Mouse (Mus musculus) liver, embryonic 14.5 days (tissue): ENCODE data around the gene Olfr629.

Experiments
- CTCF ChIP-seq: IDR thresholded peaks from 2 replicates; pipeline ENCODE4 v1.5.1; 2016; ENCODE audit warnings: antibody characterized with exemption, low read depth, control low read depth
- EP300 ChIP-seq: IDR thresholded peaks from 2 replicates; pipeline ENCODE4 v1.6.1; 2016; ENCODE audit warnings: antibody characterized with exemption, low read depth

DNA sequence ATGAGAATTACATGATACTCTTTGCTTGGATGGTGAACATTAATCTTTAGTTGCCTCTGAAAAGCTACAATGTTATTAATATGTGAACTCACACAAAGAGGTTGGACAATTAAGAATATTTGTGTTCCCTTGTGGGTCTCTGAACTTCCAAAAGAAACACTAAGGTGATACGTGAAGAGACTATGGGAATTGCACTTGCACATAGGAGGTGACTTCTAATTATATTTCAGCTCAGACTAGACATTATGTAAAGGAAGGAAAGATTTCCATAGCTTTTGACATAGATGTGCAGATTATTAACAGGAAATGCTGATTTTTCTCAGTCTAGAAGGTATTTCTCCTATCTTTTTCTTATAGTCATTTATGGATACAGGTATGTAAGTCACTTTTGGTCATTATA, 14.7 kb downstream of the Olfr629 start, which contains the start of gene Olfr628:
- TF ChIP-seq CTCF, result no peak
- TF ChIP-seq EP300, result no peak
